Comparison of ENCODE assay signal across 8 mouse cellular contexts in genomic region chr12:104418340-104419135, GRCm38 (mm10). TPM values are rescaled to one million over a fixed set of nuclear protein-coding genes. Genes with fewer than 3 reads are reported as not detected.
DNase-seq lines count a peak whose midpoint lies in the region; ATAC-seq lines count a peak whose summit lies in the region.

No protein-coding gene starts in this region.

- peak; percentile 71 for ATAC-seq in hindbrain, embryonic 16.5 days

- H3K27ac ChIP-seq in hindbrain, embryonic 16.5 days (ENCODE audit: low read depth, low read length) = no peak overlapping the region

- no peaks in the 10 kb centered on the region for H3K36me3 ChIP-seq in hindbrain, embryonic 16.5 days (ENCODE audit: control insufficient read depth, insufficient read depth, low read length)

- WGBS in hindbrain, embryonic 16.5 days = 18% methylated on average over 12 of the region's 17 CpGs

- no peaks in the 10 kb centered on the region for H3K9me3 ChIP-seq in hindbrain, embryonic 16.5 days (ENCODE audit: control insufficient read depth, low read length)

- DNase-seq in NIH3T3 (ENCODE audit: low read depth) = peak; percentile 90
- DNase-seq in cerebellum, postnatal 10 days = peak; percentile 94 to 97
- DNase-seq in frontal cortex, postnatal 36 days (ENCODE audit: low spot score in 2 of 2) = peak; percentile 83 to 85
- peak; percentile 83 to 84 for DNase-seq in layer of hippocampus, postnatal 36 days
- peak; percentile 82 for DNase-seq in lung, postnatal 14 days
- DNase-seq in retina, embryonic 14.5 days (ENCODE audit: low spot score) = peak; percentile 91
- DNase-seq in thymus, postnatal 4 days = peak; percentile 85

- H3K4me2 ChIP-seq in hindbrain, embryonic 16.5 days (ENCODE audit: low read length) = peak overlapping the region; percentile 59

- H3K4me1 ChIP-seq in hindbrain, embryonic 16.5 days (ENCODE audit: control insufficient read depth, insufficient read depth, low read depth, low read length) = peaks cover 3% of the 10 kb centered on the region; the same call in 1 of the 2 replicates

- H3K27me3 ChIP-seq in hindbrain, embryonic 16.5 days (replicated peaks; ENCODE audit: control insufficient read depth, insufficient read depth, low read length) = no peaks in the 10 kb centered on the region

- peak overlapping the region; percentile 37; the same call in 1 of the 2 replicates for H3K9ac ChIP-seq in hindbrain, embryonic 16.5 days (ENCODE audit: low read depth, low read length)

- peak overlapping the region; percentile 27 for H3K4me3 ChIP-seq in hindbrain, embryonic 16.5 days (ENCODE audit: low read length)

RNA-seq across cellular contexts. Expression of gene Serpina3n, which starts 12.0 kb away (rescaled TPM):
- 3.4 and 3.5 TPM in 2 replicates for polyA plus RNA-seq in hindbrain, embryonic 16.5 days (2015; fragmentation: Nextera tagmentation; extraction: Ambion mirVana)
- 10 to 100 TPM; 72.9 to 78.6 TPM for total RNA-seq in layer of hippocampus, postnatal 36 days (2021)

RNA-seq across cellular contexts. Expression of gene Gsc, which starts 54.6 kb away (rescaled TPM):
- polyA plus RNA-seq in hindbrain, embryonic 16.5 days (2015; fragmentation: Nextera tagmentation; extraction: Ambion mirVana) = 0.24 and 0.29 TPM in 2 replicates
- not detected for total RNA-seq in layer of hippocampus, postnatal 36 days (2021)
